Mouse (Mus musculus) large intestine, adult 2 months (tissue): ENCODE results near the gene Myd88. TPM values are rescaled to one million over a fixed set of nuclear protein-coding genes. Genes with fewer than 3 reads are reported as not detected.
"Not testable (repeated sequence)": the region's sequence is repeated elsewhere in the genome, so short reads cannot be mapped to it uniquely, and the experiment has no call there.

Source experiments
- DNase-seq: peaks from one replicate; pipeline ENCODE4 v3.0.0-alpha.2; 2012; ENCODE audit warnings: low read depth, low spot score
- WGBS: fragments of 180-500 bp; shearing (Covaris S2); methylation state at CpG from one replicate; pipeline ENCODE4 v1.1.7; 2018; 5-methylcytosine and 5-hydroxymethylcytosine counted together
- polyA plus RNA-seq: library from polyadenylated mRNA; depleted of rRNA; stranded (reverse); fragments of >200 nt; gene quantifications from 2 replicates; pipeline ENCODE4 v1.2.3, GENCODE M21; 2012; rRNA removed

Myd88 gene
- 25.7 and 27.1 TPM in 2 replicates for polyA plus RNA-seq

DNA sequence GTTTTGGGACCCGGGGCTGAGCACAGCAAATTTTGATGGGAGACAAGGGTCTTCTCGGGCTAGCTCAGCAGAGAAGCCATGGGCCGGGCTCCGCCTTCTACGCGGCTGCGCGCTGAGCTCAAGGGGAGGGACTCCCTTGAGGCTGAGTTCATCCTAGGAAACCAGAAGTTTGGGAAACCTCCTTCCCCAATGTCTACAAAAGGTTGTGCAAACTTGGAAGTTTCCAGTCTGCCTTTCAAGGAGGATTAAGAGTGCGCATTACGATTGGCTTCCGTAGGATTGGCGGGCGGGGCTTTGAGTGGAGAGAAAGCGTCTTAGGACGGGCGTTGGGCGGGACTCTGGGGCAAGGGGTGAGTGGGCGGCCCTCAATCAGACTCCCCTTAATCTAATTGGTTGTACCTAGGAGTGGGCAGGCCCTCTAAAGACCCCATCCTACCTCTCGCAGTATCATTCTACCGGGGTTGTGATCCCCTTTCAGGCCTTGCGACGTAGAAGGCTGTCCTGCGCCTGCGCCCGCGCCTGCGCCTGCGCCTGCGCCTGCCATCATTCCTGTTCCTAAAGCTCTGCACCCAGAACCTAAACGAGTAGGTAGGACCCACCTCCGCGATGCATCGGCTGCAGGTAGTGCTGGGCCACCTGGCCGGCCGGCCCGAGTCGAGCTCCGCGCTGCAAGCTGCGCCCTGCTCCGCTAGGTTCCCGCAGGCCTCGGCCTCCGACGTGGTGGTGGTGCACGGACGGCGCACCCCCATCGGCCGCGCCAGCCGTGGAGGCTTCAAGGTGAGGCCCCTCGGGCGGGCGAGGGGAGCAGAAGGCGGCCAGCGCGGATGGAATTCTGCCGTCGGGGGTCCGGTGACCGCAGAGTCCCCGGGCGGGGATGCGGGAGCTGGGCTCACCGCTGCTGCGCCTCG lies at the start of gene Myd88:
Gene Myd88 (minus strand): TSS at position 503 of the 908 bp plus-strand sequence.
- DNase-seq: peak; percentile 99

DNA sequence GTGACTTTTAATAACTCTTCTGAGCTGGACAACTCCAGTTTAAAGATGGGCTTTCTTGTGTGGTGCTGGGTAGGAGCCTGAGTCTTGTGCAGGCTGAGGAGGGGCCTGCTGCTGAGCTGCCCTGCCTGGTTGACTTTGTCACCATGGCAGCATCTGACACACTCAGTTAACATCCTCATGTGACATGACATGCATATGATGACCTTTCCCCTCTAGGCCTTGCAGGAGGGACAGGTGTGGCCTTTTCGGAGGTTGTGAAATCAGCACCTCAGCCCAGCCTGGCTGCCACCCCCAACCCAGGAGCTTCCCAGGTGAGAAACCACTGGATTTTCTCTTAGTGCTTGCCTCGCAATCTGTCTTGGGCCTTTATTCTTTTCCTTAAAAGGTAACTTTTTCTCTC lies 49.0 kb upstream of the Myd88 start:
- DNase-seq: no peak
- WGBS: 89% methylated on average over 2 of the region's 2 CpGs

More for the DNA sequence above, at the start of gene Myd88:
- WGBS: under 1% methylated on average over 68 of the region's 68 CpGs

DNA sequence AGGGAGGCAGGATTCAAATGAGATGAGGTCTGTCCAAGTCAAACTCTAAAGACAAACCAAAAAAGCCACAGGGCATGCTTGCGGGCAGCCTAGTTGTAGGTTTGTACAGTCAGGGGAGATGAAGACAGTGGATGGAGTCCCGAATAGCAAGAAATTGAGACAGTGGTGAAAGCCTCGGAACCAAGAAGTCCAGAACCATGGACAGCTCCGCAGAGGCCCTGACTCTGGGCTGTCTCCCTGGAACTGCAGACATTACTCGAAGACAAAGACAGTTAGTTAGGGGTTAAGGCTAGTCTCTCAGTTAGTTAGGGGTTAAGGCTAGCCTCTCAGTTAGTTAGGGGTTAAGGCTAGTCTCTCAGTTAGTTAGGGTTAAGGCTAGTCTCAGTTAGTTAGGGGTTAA lies 47.7 kb upstream of the Myd88 start:
- 56% methylated on average over 5 of the region's 5 CpGs for WGBS
- DNase-seq: no peak

DNA sequence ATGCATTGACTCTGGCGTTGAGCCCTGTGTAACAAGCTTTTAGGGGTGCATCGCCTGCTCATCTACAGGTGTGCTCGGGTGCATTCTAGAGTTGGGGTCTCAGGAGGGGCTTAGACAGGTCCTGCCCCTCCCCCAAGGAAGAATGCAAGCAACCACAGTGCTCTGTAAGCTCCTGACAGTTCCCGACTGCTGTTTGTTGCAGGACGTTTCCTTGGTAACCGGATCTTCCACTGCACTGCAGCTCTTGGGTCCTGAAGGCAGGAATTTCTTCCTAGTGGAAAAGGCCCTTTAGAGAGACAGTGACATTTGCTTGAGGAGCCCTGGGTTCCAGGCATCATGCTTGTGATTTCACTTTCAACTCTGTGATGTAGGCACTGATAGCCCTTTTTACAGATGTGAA lies 41.4 kb upstream of the Myd88 start:
- WGBS: 70% methylated on average over 6 of the region's 6 CpGs
- no peak for DNase-seq

DNA sequence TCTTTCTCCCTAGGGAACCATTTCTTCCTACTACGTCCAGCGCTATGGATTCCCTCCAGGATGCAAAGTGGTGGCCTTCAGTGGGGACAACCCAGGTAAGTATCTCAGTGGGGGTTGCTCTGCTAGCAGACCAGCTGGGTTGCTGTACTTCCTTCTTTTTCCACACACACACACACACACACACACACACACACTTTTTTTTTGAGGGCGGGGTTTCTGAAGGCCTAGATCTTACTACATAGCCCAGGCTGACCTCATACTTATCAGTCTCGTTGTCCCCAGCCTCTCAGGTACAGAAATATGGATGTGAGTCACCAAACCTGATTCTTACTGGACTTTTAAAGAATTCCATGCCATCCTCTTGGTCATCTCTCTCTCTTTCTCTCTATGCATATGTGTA lies 37.0 kb upstream of the Myd88 start:
- no peak for DNase-seq
- WGBS: 80% methylated on average over 4 of the region's 4 CpGs

DNA sequence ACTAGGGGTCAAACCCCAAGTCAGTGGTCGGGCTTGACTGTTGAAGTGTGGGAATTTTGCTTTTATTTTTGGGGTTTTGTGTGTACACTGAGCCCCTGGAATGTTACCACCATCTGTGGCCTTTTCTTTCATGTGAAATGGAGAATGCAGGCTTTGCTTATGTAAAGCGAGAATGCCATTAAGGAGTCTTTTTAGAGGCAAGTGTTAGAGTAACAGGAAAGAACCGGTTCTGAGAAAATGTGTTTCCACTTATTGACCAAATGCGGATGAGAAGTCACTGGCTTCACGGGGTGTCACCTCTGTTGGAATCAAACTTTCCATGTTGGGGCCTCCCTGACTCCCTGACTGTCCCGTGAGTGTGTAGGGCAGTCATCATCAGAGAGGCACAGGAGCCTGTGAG lies 34.3 kb upstream of the Myd88 start:
- WGBS: 79% methylated on average over 6 of the region's 6 CpGs
- DNase-seq: no peak

DNA sequence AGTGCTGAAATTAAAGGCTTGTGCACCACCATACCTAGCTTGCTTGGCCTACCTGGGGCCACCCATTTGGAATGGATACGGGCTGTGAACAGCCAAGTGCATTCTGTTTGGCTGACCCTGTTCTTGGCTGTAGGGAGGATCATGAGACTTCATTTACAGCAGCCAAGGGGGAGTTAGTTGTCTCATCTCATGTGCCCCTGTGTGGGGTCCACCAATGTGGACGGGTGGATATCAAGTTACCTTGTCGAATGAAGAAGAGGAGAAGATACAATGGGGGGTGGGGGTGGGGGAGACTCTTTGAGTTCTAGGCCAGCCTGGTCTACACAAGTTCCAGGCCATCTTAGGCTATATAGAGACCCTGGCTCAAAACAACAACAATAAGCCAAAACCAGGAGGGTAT lies 33.8 kb upstream of the Myd88 start:
- WGBS: 92% methylated on average over 3 of the region's 3 CpGs
- DNase-seq: no peak

DNA sequence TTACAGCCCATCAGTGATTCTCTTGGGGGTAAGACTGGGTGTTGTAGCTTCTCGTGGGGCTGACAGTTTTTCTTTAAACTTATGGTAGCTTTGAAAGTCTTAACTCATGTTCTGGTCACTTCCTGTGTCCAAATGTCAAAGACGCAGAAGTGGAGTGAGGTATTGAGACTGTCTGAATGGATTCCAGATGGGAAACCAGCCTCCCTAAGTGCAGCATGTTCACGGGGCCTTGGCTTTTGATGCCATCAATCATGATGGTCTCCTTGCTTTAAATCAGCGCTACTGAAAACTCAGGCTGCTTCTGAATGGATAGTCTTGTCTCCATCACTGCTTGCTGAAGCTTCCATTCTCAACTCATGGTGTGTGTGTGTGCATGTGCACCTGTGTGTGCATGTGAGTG lies 30.0 kb upstream of the Myd88 start:
- DNase-seq: no peak
- WGBS: 81% methylated on average over 4 of the region's 4 CpGs

DNA sequence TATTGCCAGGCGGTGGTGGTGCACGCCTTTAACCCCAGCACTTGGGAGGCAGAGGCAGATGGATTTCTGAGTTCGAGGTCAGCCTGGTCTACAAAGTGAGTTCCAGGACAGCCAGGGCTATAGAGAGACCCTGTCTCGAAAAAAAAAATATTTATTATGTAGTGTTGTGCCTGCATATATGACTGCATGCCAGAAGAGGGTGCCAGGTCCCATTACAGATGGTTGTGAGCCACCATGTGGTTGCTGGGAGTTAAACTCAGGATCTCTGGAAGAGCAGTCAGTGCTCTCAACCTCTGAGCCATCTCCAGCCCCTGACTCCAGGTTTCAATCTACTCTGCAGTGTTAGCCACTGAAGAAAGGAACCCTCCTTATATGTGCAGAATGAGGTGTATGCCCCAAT lies 29.6 kb upstream of the Myd88 start:
- 80% methylated on average over 4 of the region's 4 CpGs for WGBS
- DNase-seq: not testable (repeated sequence)

DNA sequence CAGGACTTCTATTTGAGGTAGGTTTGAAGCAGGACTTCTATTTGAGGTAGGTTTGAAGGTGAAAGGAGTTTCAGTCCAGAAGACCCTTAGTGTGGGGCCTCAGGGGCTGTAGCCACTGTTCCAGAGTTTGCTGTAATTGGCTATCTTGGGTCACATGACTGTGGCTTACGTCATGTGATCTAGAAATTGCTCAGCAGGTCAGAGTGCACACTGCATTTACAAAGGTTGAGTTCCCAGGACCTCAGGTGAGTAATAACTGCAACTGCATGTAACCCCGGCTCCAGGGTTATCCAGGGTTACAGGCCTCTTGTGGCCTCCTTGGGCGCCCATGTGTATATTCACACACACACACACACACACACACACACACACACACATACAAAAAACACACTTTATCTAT lies 27.2 kb upstream of the Myd88 start:
- 82% methylated on average over 3 of the region's 3 CpGs for WGBS
- DNase-seq: no peak

DNA sequence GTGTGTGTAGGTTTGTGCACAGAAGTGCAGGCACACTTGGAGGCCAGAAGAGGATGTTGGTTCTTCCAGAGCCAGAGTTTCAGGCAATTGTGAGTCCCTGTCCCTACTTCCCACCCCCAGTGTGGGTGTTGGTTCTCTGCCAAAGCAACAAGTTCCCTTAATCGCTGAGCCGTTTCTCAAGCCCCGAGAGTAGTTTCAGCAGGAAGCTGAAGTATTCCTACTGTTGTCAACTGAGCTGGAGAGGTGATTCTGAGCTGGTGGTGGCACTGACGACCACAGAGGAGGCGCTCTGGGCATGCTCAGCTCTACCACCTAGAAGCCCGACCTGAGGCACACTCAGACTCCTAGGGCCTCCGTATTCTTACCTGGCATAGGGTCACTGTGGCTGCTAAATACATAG lies 24.1 kb upstream of the Myd88 start, which contains the start of gene Slc22a14:
Gene Slc22a14 (minus strand): TSS at position 270 of the 400 bp plus-strand sequence.
- WGBS: 68% methylated on average over 7 of the region's 7 CpGs
- DNase-seq: no peak

DNA sequence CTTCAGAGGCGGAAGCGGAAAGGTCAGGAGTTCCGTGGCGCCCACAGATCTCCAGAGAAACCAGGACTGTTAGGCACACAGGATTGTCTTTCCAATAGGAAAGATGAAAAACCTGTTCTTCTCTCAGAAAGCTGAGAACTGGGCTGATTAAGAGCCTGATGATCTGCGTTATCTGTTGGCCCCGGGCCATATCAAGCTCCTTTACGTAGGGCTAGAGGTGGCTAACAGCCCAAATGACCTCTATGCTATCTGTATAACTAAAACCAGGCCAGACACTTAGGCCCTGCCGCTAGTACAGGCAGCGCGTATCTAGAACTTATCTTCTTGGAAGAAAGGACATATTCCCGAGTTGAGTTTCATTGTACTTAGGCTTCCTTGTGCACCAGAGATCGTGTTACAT lies 22.0 kb upstream of the Myd88 start:
- no peak for DNase-seq
- WGBS: 84% methylated on average over 12 of the region's 12 CpGs

DNA sequence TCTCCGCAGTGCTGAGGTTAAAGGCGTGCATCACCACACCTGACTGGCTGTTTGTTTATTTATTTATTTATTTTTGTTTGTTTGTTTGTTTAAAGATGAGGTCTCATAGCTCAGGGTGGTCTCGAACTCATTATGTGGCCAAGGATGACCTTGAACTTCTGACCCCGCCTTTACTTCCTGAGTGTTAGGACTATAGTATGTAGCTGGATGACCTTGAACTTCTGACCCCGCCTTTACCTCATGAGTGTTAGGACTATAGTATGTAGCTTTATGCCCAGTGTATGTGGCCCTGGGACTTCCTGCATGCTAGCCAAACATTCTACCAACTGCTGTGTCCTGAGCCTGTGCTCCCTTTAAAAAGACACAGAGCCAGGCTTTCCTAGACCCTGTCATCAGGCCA lies 20.2 kb upstream of the Myd88 start:
- 94% methylated on average over 5 of the region's 5 CpGs for WGBS
- DNase-seq: no peak

DNA sequence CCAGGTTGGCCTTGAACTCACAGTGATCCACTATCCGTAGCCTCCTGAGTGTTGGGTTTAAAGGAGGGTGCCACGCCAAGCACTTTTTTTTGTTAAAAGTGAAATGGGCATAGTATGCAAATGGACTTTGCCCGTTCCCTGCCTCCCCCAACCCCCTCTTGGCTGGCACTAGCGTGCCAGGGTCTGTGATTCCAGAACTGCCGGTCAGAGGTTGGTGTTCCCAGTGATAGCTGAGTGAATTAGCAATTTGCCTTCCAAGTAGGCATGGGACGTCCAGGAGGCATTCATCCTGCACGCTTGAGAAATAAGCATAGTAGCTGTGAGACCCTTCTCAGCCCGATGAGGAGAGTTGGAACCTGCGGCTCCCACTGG lies 16.8 kb upstream of the Myd88 start:
- 25% methylated on average over 9 of the region's 9 CpGs for WGBS
- DNase-seq: no peak

DNA sequence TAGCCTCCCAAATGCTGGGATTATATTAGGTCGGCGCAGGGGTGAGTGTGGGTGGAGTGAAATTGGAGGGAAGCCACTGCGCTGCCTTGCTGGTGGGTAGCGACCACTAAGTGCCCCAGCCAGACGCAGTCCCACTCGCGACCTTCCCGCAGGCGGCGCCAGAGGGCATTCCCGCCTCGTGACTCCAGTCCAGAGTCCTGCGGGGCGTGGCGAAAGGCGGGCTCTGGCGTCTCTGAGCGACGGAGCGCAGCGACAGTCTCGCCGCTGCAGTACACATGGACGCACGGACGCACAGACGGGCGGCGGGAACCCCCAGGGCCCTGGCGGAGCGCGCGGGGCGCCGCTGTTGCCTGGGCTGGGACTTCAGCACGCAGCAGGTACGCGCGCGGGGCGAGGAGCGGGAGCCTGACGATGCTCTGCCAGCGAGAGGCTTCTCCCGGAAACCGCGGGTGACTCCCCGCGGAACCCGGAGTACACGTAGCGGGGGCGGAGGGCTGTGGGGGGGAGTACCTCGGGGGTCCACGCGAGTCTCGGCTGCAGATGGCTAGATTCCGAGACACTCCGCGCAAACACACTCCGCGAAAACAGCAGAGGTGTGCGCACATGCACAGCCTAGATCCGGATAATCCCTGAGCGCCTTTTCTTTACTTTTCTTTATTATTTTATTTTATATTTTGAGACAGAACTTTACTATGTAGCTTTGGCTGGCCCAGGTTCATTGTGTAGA lies 16.3 kb upstream of the Myd88 start, which contains the start of gene Xylb:
Gene Xylb (plus strand): TSS at position 51 of the 727 bp plus-strand sequence.
- DNase-seq: peak; percentile 67
- WGBS: 2% methylated on average over 65 of the region's 65 CpGs

DNA sequence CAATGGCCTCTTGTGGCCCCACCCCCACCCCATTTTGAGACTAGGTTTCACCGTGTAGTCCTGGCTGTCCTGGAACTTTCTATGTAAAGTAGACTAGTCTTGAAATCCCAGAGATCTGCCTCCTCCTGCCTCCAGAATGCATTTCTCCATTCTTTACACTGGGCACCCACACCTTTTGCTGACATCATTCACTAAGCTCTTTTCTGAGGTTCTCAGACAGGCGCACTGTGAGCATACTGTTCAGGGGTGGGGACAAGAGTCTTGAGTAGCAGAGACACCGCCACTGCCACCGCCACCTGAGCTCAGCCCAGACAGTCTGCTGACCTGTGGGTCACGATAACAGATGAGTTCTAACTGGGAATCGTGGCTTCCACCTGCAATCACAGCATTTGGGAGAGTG lies 14.7 kb upstream of the Myd88 start:
- no peak for DNase-seq
- 72% methylated on average over 6 of the region's 6 CpGs for WGBS

DNA sequence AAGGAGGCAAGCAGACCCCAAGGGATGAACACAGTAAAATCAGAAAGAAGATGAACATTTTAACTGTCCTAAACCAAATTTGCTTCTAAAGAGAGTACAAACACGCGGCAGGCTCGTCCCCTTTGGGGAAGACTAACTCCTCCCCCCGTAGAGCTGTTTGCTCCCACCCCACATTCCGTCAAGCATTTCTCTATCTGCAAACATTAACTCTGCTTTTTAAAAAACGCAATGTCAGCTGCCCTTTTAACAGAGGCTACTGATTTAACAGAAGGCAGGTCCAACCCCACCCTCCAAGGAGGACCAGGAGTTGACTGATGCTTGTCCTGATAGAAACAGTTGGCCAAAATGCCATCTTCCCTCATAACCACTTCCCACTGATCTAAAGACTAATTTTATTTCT lies 12.7 kb upstream of the Myd88 start:
- 56% methylated on average over 6 of the region's 6 CpGs for WGBS
- DNase-seq: no peak

DNA sequence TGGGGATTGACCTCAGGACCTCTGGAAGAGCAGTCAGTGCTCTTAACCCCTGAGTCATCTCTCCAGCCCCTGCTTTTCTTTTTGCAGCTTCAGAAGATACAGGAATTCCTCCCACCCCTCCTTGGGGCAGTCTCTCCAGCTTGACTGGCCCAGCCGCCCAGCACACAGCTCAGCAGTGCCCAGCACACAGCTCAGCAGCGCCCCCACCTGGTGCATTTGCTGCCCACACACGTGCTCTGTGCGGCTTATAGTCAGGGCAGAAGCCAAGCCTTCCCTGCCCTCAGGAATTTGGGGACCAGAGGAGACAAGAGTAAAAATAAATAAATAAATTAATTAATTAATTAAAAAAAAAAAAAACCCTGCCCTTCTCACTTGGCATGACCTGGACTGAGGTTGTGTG lies 10.8 kb upstream of the Myd88 start:
- WGBS: 23% methylated on average over 4 of the region's 4 CpGs
- DNase-seq: peak; percentile 44

DNA sequence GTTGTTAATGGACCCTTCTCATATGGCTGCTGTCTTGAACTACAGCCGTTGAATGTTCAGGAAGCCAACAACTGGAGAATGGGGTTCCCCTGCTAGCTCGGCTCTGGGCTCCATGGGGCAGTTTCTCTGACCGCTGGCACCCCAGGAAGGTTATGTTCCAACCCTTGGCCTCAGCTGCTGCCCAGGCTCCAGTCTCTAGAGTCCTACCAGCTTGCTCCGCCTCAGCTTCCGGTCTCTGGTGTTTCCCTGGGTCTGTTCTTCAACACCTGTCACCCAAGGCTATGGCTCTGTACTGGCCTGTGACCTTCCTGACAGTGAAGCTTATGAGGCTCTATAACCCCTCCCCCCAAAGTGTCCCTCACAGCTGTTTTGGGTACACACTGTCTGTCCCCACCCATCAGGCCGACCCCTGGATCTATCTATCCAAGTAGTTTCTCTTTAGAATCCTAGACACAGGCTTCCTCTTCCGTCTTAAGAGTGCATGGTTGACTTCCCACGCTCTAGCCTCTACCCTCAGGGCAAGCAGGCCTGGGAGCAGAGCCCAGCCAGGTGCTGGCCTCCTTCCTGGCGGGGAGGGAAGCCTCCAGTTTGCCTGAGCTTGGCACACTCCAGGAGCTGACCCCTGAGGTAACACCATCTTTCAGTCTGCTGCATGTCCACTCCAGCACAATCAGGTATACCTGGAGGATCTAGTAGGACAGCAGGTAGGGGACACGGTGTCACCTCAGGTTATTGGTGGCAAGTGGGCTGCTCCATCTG lies 9.9 kb upstream of the Myd88 start:
- 91% methylated on average over 10 of the region's 10 CpGs for WGBS
- DNase-seq: no peak

DNA sequence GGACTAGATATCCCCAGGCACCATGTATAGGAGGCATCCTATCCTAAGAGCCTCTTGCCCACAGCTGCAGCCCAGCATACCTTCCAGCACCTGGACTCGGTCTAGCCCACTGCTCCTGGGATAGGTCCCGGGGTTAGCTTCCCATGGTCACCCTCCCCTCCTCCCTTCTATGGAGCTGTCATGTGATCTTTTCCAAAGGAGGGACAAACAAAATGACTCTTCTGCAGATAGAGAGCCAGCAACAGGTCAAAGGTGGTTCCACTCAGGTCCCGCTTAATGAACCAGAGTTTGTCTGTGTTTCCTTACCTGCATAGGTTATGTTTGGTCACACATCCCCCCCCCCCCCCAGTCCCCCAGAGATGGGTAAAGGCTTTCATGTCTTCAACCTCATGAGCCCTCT lies 9.3 kb upstream of the Myd88 start:
- no peak for DNase-seq
- 83% methylated on average over 3 of the region's 3 CpGs for WGBS
